Mouse (Mus musculus): Measurements from ENCODE around the gene Zc3hav1. TPM values are rescaled to one million over a fixed set of nuclear protein-coding genes. Genes with fewer than 3 reads are reported as not detected.

The Zc3hav1 gene
- 3.3 and 3.5 TPM in 2 replicates for polyA plus RNA-seq (2012; rRNA removed)

- peak within 1 kb of the TSS; percentile 14; the same call in 1 of the 2 replicates for H3K27ac ChIP-seq (ENCODE audit: insufficient read depth, low read length)
- no peak for TF ChIP-seq POLR2A (IDR thresholded peaks at IDR 0.05; ENCODE audit: extremely low read depth, insufficient read depth, low read length)
- no peak for TF ChIP-seq CTCF (IDR thresholded peaks at IDR 0.05; ENCODE audit: extremely low read depth, insufficient read depth, low read length)
- peak within 1 kb of the TSS; percentile 40 for H3K4me3 ChIP-seq (ENCODE audit: insufficient read depth, low read length)
- H3K4me1 ChIP-seq (ENCODE audit: control insufficient read depth, insufficient read depth, low read length), result no peaks in the 10 kb centered on the region
These were observed at the start of gene Zc3hav1 for GRCm38 (mm10) chr6:38353811-38354722. TSS of gene Zc3hav1 (minus strand) at chr6:38354603.

GRCm38 (mm10) chr6:38389671-38390070 lies 35.3 kb upstream of the Zc3hav1 start:
- TF ChIP-seq CTCF (IDR thresholded peaks at IDR 0.05; ENCODE audit: extremely low read depth, insufficient read depth, low read length) (peak; percentile 57; the same call in 1 of the 2 replicates), POLR2A (IDR thresholded peaks at IDR 0.05; ENCODE audit: extremely low read depth, insufficient read depth, low read length) (no peak)
- Histone ChIP-seq H3K4me3 (ENCODE audit: insufficient read depth, low read length) (no peak overlapping the region), H3K27ac (ENCODE audit: insufficient read depth, low read length) (no peak overlapping the region), H3K4me1 (ENCODE audit: control insufficient read depth, insufficient read depth, low read length) (no peaks in the 10 kb centered on the region; the same call in 1 of the 2 replicates)

- H3K4me3 ChIP-seq (ENCODE audit: insufficient read depth, low read length), result peak within 1 kb of the TSS; percentile 53
These were observed 26.8 kb upstream of the Zc3hav1 start, which contains the start of gene Ttc26 for GRCm38 (mm10) chr6:38381129-38381771. TSS of gene Ttc26 (plus strand) at chr6:38381469.

GRCm38 (mm10) chr6:38380764-38381128 lies 26.3 kb upstream of the Zc3hav1 start:
- no peak for TF ChIP-seq CTCF (IDR thresholded peaks at IDR 0.05; ENCODE audit: extremely low read depth, insufficient read depth, low read length)
- TF ChIP-seq POLR2A (IDR thresholded peaks at IDR 0.05; ENCODE audit: extremely low read depth, insufficient read depth, low read length), result no peak
- Histone ChIP-seq H3K27ac (ENCODE audit: insufficient read depth, low read length) (no peak overlapping the region), H3K4me3 (ENCODE audit: insufficient read depth, low read length) (peak overlapping the region; percentile 53), H3K4me1 (ENCODE audit: control insufficient read depth, insufficient read depth, low read length) (no peaks in the 10 kb centered on the region)

More at GRCm38 (mm10) chr6:38381129-38381771, 26.8 kb upstream of the Zc3hav1 start, which contains the start of gene Ttc26:
- no peaks in the 10 kb centered on the region for H3K4me1 ChIP-seq (ENCODE audit: control insufficient read depth, insufficient read depth, low read length)
- no peak for TF ChIP-seq CTCF (IDR thresholded peaks at IDR 0.05; ENCODE audit: extremely low read depth, insufficient read depth, low read length)
- TF ChIP-seq POLR2A (IDR thresholded peaks at IDR 0.05; ENCODE audit: extremely low read depth, insufficient read depth, low read length), result peak; percentile 76
- no peak within 1 kb of the TSS for H3K27ac ChIP-seq (ENCODE audit: insufficient read depth, low read length)

GRCm38 (mm10) chr6:38374271-38374670 lies 19.9 kb upstream of the Zc3hav1 start:
- H3K4me1 ChIP-seq (ENCODE audit: control insufficient read depth, insufficient read depth, low read length), result no peaks in the 10 kb centered on the region
- TF ChIP-seq POLR2A (IDR thresholded peaks at IDR 0.05; ENCODE audit: extremely low read depth, insufficient read depth, low read length) (no peak), CTCF (IDR thresholded peaks at IDR 0.05; ENCODE audit: extremely low read depth, insufficient read depth, low read length) (no peak)
- H3K27ac ChIP-seq (ENCODE audit: insufficient read depth, low read length), result no peak overlapping the region
- no peak overlapping the region for H3K4me3 ChIP-seq (ENCODE audit: insufficient read depth, low read length)

- H3K27ac ChIP-seq (ENCODE audit: insufficient read depth, low read length), result no peak overlapping the region
- TF ChIP-seq CTCF (IDR thresholded peaks at IDR 0.05; ENCODE audit: extremely low read depth, insufficient read depth, low read length) (no peak), POLR2A (IDR thresholded peaks at IDR 0.05; ENCODE audit: extremely low read depth, insufficient read depth, low read length) (no peak)
- no peaks in the 10 kb centered on the region for H3K4me1 ChIP-seq (ENCODE audit: control insufficient read depth, insufficient read depth, low read length)
- no peak overlapping the region for H3K4me3 ChIP-seq (ENCODE audit: insufficient read depth, low read length)
These were observed 15.5 kb upstream of the Zc3hav1 start for GRCm38 (mm10) chr6:38369945-38370344.

GRCm38 (mm10) chr6:38364121-38364520 lies 9.7 kb upstream of the Zc3hav1 start:
- Histone ChIP-seq H3K27ac (ENCODE audit: insufficient read depth, low read length) (no peak overlapping the region), H3K4me1 (ENCODE audit: control insufficient read depth, insufficient read depth, low read length) (no peaks in the 10 kb centered on the region), H3K4me3 (ENCODE audit: insufficient read depth, low read length) (no peak overlapping the region)
- TF ChIP-seq POLR2A (IDR thresholded peaks at IDR 0.05; ENCODE audit: extremely low read depth, insufficient read depth, low read length) (no peak), CTCF (IDR thresholded peaks at IDR 0.05; ENCODE audit: extremely low read depth, insufficient read depth, low read length) (no peak)

- no peak for TF ChIP-seq POLR2A (IDR thresholded peaks at IDR 0.05; ENCODE audit: extremely low read depth, insufficient read depth, low read length)
- TF ChIP-seq CTCF (IDR thresholded peaks at IDR 0.05; ENCODE audit: extremely low read depth, insufficient read depth, low read length), result no peak
- no peaks in the 10 kb centered on the region for H3K4me1 ChIP-seq (ENCODE audit: control insufficient read depth, insufficient read depth, low read length)
- no peak overlapping the region for H3K4me3 ChIP-seq (ENCODE audit: insufficient read depth, low read length)
- no peak overlapping the region for H3K27ac ChIP-seq (ENCODE audit: insufficient read depth, low read length)
These were observed 9.0 kb upstream of the Zc3hav1 start for GRCm38 (mm10) chr6:38363370-38363769.

- TF ChIP-seq CTCF (IDR thresholded peaks at IDR 0.05; ENCODE audit: extremely low read depth, insufficient read depth, low read length) (no peak), POLR2A (IDR thresholded peaks at IDR 0.05; ENCODE audit: extremely low read depth, insufficient read depth, low read length) (no peak)
- H3K27ac ChIP-seq (ENCODE audit: insufficient read depth, low read length), result no peak overlapping the region
- no peak overlapping the region for H3K4me3 ChIP-seq (ENCODE audit: insufficient read depth, low read length)
- H3K4me1 ChIP-seq (ENCODE audit: control insufficient read depth, insufficient read depth, low read length), result no peaks in the 10 kb centered on the region
These were observed 7.5 kb upstream of the Zc3hav1 start for GRCm38 (mm10) chr6:38361937-38362336.
